Mouse (Mus musculus): ENCODE results near the gene Nisch.

Gene Nisch

GRCm38 (mm10) chr14:31189348-31189747 lies 27.4 kb downstream of the Nisch start:
- DNase-seq = no peak

DNA sequence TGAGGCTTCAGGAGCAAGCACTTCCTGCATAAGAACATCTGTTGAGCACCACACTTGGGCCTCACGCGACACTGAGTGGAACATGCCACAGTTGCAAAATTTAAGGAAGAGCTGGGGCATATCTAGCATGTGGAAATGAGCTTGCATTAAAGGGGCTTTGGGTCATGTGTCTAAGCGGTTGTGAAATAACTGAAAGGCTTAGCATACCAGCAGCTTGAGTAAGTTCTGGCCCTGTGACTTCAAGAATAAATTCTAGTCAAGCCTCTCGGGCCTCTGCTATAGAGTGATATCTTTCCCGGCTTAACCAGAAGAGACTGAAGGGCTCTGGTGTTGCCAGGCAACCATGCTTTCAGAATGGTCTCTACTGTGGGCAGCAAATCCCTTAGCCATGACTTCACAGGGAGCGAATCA lies 28.0 kb downstream of the Nisch start:
- no peak for DNase-seq

GRCm38 (mm10) chr14:31186656-31187055 lies 30.1 kb downstream of the Nisch start:
- peak; percentile 54 to 66 for DNase-seq

GRCm38 (mm10) chr14:31184195-31184594 lies 32.6 kb downstream of the Nisch start:
- no peak for DNase-seq

GRCm38 (mm10) chr14:31183541-31183940 lies 33.2 kb downstream of the Nisch start:
- no peak for DNase-seq

DNA sequence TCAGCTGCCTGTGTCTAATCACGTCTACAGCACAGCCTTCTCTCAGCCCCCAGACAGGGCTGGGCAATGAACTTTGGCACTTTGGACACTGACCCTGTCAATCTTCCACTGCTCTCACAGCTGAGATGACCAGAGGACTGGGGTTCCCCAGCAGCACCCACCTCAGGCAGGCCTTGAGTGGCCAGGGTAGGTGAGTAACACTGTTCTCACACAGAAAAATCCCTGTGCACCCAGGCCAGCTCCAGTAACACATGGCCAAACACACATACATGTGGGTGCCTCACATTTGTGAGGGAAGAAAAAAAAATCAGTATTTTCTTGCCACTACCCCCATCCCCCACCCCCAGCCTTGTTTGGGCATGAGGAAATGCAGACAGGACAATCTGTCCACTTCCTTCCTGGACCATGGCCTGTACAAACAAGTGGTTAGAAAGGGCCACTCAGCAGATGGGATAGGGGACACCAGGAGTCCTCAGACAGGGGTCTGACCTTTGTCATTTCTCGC lies 33.9 kb downstream of the Nisch start:
- DNase-seq = peak; percentile 35 to 59

DNA sequence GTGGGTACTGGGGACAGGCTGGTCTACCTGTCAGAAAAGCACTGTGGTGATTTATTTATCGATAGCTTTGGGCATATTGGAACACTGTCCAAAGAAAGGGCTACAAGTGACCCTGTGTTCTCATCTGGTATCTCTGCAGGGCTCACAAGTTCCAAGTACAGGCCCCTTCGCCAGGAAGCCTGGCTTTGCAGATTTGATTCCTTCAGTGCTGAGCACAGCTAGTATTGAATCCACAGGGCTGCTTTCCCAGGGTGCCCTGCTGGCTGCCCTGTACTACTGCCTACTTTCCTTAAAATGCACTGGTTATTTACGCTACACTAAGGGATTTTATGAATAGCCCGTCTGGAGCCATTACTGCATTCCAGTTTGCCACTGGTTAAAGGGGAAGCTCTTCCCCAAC lies 35.2 kb downstream of the Nisch start:
- DNase-seq = no peak

DNA sequence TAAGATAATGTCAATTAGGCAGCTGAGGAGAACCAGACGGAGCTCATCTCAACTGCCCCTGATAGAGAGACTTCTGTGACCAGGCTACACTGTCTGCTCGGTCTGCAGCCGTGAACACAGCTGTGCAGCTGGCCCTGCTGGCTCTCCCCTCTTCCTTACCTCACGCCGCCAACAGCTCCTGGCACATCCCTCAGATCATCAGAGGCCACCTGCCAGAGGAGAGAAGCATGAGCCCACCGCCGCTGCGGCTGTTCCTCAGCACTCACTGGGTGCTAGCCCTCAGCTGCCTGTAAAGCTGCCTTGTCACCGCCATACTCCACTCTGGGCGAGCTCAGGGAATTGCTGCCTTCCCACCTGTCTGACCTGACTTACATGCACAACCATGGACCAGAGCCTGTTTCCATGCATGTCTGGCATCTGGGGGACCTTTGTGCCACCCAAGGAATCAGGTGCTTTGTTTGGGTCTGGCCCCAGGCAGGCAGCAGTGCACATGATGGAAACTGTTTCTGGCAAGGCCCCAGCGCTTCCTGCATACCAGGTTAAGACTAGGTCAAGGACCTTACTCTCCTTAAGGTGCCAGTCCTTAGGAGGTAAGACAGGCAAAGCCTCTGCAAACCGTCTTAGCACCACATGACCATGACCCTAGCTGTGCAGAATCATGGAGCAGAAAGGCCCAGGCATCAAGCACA lies 36.9 kb downstream of the Nisch start:
- no peak for DNase-seq

GRCm38 (mm10) chr14:31177715-31178114 lies 39.0 kb downstream of the Nisch start:
- no peak for DNase-seq

DNA sequence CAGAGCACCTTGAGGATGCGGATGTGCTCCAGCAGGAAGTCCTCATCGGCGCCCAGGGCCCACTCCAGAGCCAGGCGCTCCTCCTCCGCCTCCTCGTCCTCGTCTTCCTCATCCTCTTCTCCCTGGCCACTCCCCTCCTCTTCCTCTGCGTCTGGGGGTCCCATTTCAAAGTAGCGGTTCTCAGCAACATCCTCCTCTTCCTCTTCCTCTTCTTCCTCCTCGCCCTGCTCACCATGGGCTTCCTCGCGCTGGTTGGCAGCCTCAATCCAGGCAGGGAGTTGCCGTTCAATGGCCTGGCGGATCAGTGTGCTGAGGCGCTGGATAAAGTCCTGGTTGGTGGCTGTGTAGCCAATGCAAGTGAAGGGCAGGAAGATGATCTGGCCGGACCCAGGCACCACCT lies 39.5 kb downstream of the Nisch start:
- DNase-seq = no peak

GRCm38 (mm10) chr14:31173537-31173936 lies 43.2 kb downstream of the Nisch start:
- no peak for DNase-seq

DNA sequence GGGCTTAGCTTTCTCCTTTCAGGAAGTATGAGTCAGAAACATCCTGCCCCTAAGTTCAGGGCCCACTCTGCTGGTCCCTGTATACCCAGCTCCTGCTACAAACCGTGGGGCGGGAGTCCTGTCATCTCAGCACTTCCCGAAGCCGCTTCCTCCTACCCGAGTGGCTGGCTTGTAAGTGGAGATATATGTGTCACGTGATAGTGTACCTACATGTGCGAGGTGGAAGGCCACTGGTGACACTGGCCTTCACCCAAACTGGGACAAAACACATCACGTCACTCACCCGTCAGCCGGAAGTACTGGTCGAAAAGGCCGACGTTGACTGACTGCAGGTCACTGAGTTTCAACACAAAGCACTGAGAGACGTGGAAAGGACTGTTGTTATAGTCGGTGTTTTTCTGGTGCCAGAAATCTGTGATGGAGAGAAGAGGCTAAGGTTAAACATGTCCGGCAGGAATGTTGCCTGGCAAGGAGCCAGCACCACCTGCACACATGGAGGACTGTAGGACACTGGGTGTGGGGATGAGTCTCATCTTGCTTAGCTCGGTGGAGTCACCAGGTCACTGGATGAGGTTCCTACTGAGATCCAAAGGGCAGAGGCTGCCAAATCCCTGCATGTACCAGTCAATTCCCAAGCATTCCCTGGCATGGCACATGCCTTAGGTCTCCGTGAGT lies 43.8 kb downstream of the Nisch start:
- DNase-seq = peak; percentile 46 to 64

- DNase-seq = no peak
These were observed 44.9 kb downstream of the Nisch start for GRCm38 (mm10) chr14:31171821-31172220.

- no peak for DNase-seq
These were observed 45.4 kb downstream of the Nisch start for GRCm38 (mm10) chr14:31171386-31171785.

DNA sequence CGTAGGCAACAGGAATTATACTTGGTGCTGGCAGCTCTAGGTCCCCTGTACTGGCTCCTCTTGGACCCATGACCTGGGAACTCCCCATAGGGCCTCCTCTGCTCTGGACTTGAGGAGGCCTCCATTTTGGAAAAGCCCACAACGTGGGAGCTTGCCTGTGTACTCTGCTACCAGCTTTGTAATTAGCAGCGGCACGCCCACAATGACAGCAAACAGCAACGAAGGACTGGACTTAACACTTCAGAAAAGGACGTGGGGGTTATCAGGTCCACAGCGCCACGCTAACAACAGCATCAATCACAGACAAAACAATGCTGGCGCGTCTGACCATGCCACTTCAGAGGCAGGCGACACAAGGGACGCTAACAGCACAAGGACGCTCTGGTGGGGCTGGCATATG lies 45.8 kb downstream of the Nisch start:
- no peak for DNase-seq

- DNase-seq = no peak
These were observed 47.2 kb downstream of the Nisch start for GRCm38 (mm10) chr14:31169508-31169907.

DNA sequence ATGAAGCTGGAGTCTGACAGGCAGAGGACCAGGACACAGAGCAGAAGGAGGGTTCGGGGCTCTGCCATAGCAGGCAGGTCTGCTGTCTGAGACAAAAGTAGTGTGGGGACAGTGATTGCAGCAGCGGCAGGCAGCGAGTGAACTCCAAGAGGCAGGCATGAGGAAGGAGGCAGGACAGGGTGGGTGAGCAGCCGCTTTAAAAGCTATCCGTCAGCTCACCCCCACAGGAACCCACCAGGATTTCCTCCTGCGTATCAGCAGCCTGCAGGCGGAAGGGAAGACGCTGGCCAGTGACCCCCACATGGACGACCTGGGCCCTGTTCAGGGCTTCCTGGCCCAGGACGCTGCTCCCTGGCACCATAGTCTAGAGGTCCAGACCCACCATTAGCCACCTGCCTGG lies 48.3 kb downstream of the Nisch start, which contains the start of gene Stab1:
Gene Stab1 (minus strand): TSS at position 217 of the 400 bp plus-strand sequence.
- peak; percentile 57 to 67 for DNase-seq

- DNase-seq = no peak
These were observed 49.9 kb downstream of the Nisch start for GRCm38 (mm10) chr14:31166827-31167226.

GRCm38 (mm10) chr14:31165991-31166630 lies 50.6 kb downstream of the Nisch start:
- peak; percentile 40 to 50 for DNase-seq

- DNase-seq = peak; percentile 34 to 60
These were observed 51.3 kb downstream of the Nisch start for GRCm38 (mm10) chr14:31165458-31165857.

GRCm38 (mm10) chr14:31165010-31165409 lies 51.7 kb downstream of the Nisch start:
- no peak for DNase-seq

DNA sequence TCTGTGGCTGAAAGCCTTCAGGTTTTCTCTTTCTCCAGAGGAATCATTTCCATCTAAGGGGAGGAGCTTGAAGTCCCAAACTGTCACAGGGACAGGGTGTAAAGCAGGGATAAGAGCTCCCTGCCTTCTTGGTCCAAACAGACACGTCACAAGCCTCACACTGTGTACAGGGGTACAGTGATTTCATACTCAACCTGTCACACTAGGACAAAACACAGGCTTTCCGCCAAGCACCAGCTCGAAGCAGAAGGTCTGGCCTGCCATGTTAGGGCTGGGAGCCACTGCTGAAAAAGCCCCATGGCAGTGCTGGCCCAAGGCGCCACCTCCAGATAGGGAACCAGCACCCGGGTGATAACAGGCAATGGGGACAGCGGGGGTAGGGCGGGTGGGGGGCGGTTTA lies 52.7 kb downstream of the Nisch start:
- DNase-seq = no peak

GRCm38 (mm10) chr14:31161638-31162037 lies 55.1 kb downstream of the Nisch start:
- no peak for DNase-seq

GRCm38 (mm10) chr14:31161191-31161590 lies 55.6 kb downstream of the Nisch start:
- no peak for DNase-seq

All from kidney, postnatal 4 days (tissue).